Comparison of ENCODE assay signal across 11 mouse cellular contexts in the genomic region with DNA sequence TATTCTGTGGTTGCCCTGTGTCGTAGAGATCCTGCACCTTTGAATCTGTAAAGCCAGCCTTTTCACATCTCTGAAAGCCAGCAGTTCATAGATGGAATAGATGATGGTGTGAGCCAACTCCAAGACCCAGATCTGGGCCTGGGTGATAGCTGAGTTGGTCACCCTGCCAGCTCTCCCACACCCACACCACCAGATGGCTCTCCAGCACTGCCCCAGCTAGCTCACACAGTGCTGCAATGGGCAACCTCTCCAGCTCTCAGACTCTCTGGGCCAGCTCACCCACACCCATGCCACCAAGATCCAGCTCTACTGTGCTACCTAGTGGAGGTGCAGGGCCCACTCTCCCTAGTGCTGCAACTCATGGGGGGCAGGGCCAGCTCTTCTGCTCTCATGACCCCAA. TPM values are rescaled to one million over a fixed set of nuclear protein-coding genes. Genes with fewer than 3 reads are reported as not detected.
DNase-seq lines count a peak whose midpoint lies in the region; ATAC-seq and TF ChIP-seq lines count a peak whose summit lies in the region.
"Had no signal": no experiment of that assay in that cellular context is flagged by ENCODE, and none has a peak within 500 bp of the region (broad histone marks: within the 10 kb centered on the region; RNA-seq: fewer than 3 reads in every experiment).

No protein-coding gene starts in this region.

- H3K4me2 ChIP-seq in midbrain, embryonic 16.5 days (ENCODE audit: low read length) = no peak overlapping the region
- H3K4me2 ChIP-seq: neural tube, embryonic 12.5 days had no signal

- ATAC-seq in midbrain, embryonic 16.5 days = no peak
- ATAC-seq in megakaryocyte, adult 5-6 weeks (ENCODE audit: poor library complexity, severe bottlenecking) = no peak
- ATAC-seq: forebrain, embryonic 16.5 days had no signal

- H3K36me3 ChIP-seq in MEL (ENCODE audit: control insufficient read depth in 1 of 2, insufficient read depth in 2 of 2, low read length in 2 of 2) = no peaks in the 10 kb centered on the region; a peak in 1 of 4 replicates
- H3K36me3 ChIP-seq in midbrain, embryonic 16.5 days (ENCODE audit: control insufficient read depth, insufficient read depth, low read length) = no peaks in the 10 kb centered on the region
- H3K36me3 ChIP-seq: neural tube, embryonic 12.5 days had no signal

- 83% methylated on average over 1 of the region's 1 CpGs for WGBS in midbrain, embryonic 16.5 days

- TF ChIP-seq RAD21 in MEL (IDR thresholded peaks at IDR 0.05; ENCODE audit: low read depth, low read length) = peak; percentile 44

- DNase-seq in kidney, postnatal 10 days = peak; percentile 14
- no peak for DNase-seq in kidney, adult 8-10 months
- peak; percentile 33 for DNase-seq in A20 (ENCODE audit: low read depth, low spot score)
- DNase-seq in MEL (ENCODE audit: low read depth, low spot score) = no peak
- DNase-seq in cerebellum, postnatal 36 days = peak; percentile 74 to 77
- DNase-seq: thymus, postnatal 4 days had no signal

- H3K27ac ChIP-seq in MEL (ENCODE audit: control insufficient read depth, low read depth, low read length) = no peak overlapping the region
- H3K27ac ChIP-seq in midbrain, embryonic 16.5 days (ENCODE audit: low read length) = no peak overlapping the region
- H3K27ac ChIP-seq: neural tube, embryonic 12.5 days had no signal

- H3K27me3 ChIP-seq in MEL (ENCODE audit: control insufficient read depth in 1 of 2, insufficient read depth in 2 of 2, low read length in 2 of 2) = no peaks in the 10 kb centered on the region
- H3K27me3 ChIP-seq in midbrain, embryonic 16.5 days (ENCODE audit: control insufficient read depth, insufficient read depth, low read depth, low read length) = no peaks in the 10 kb centered on the region
- H3K27me3 ChIP-seq: neural tube, embryonic 12.5 days had no signal

- H3K4me1 ChIP-seq in MEL (ENCODE audit: control insufficient read depth in 1 of 2, insufficient read depth in 2 of 2, low read length in 2 of 2) = 0 out of 4 replicates have a peak, but pooled peaks cover 0 to 8% of the 10 kb centered on the region in 2 experiments
- peaks cover 12% of the 10 kb centered on the region for H3K4me1 ChIP-seq in midbrain, embryonic 16.5 days (ENCODE audit: control insufficient read depth, insufficient read depth, low read length)

- peak; percentile 22 to 56 (median 40); a peak in 4 of 6 replicates for TF ChIP-seq CTCF in MEL (IDR thresholded peaks at IDR 0.05 in 2 of 3, conservative IDR thresholded peaks at IDR 0.05 in 1 of 3; ENCODE audit: control insufficient read depth in 1 of 3, insufficient read depth in 1 of 3, low read depth in 2 of 3, low read length in 3 of 3, poor library complexity in 1 of 3, severe bottlenecking in 1 of 3)

- no peak overlapping the region for H3K4me3 ChIP-seq in MEL (ENCODE audit: control insufficient read depth in 1 of 2, insufficient read depth in 1 of 2, low read depth in 2 of 2, low read length in 2 of 2)
- no peak overlapping the region for H3K4me3 ChIP-seq in midbrain, embryonic 16.5 days (ENCODE audit: low read depth, low read length)
- H3K4me3 ChIP-seq: neural tube, embryonic 12.5 days had no signal

- H3K9ac ChIP-seq in MEL (ENCODE audit: control insufficient read depth, low read depth, low read length, poor library complexity, severe bottlenecking) = no peak overlapping the region
- H3K9ac ChIP-seq in midbrain, embryonic 16.5 days (ENCODE audit: low read depth, low read length) = no peak overlapping the region
- H3K9ac ChIP-seq: neural tube, embryonic 12.5 days had no signal

- no peaks in the 10 kb centered on the region for H3K9me3 ChIP-seq in MEL (replicated peaks; ENCODE audit: insufficient read depth, low read length)
- no peaks in the 10 kb centered on the region for H3K9me3 ChIP-seq in midbrain, embryonic 16.5 days (replicated peaks; ENCODE audit: control insufficient read depth, low read length, poor library complexity, severe bottlenecking)
- H3K9me3 ChIP-seq: neural tube, embryonic 12.5 days had no signal

- H3K79me2 ChIP-seq in MEL (ENCODE audit: control insufficient read depth, insufficient read depth, low read length, poor library complexity) = no peaks in the 10 kb centered on the region

- TF ChIP-seq EP300 in MEL (IDR thresholded peaks at IDR 0.05; ENCODE audit: low read depth in 1 of 2, low read length in 2 of 2) = no peak

- TF ChIP-seq POLR2A in MEL (IDR thresholded peaks at IDR 0.05; ENCODE audit: control insufficient read depth in 1 of 2, insufficient read depth in 1 of 2, low read depth in 1 of 2, low read length in 2 of 2, poor library complexity in 1 of 2) = no peak

TF ChIP-seq in MEL, 35 proteins besides CTCF, POLR2A, EP300 and RAD21:
- TF ChIP-seq TCF12 (IDR thresholded peaks at IDR 0.05; ENCODE audit: low read depth, low read length) (no peak), SMC3 (IDR thresholded peaks at IDR 0.05; ENCODE audit: low read depth, low read length) (peak; percentile 41), CHD1 (IDR thresholded peaks at IDR 0.05; ENCODE audit: low read depth, low read length) (no peak), ZC3H11A (IDR thresholded peaks at IDR 0.05; ENCODE audit: low read depth, low read length) (peak; percentile 24; the same call in 1 of the 2 replicates)

RNA-seq across cellular contexts. Expression of a gene that starts 3.6 kb away (rescaled TPM):
- 7.0 and 7.6 TPM in 2 replicates for total RNA-seq in MEL (2012; rRNA removed)
- polyA plus RNA-seq in MEL (2012; ENCODE audit: insufficient read depth in 1 of 2, insufficient read length in 2 of 2, low read depth in 1 of 2, low replicate concordance in 2 of 2, missing spikeins in 1 of 2) = 10 to 100 TPM in 1 of 2 experiments, not detected in 1; 11.7 TPM
- 43.7 and 45.8 TPM in 2 replicates for polyA plus RNA-seq in midbrain, embryonic 16.5 days (2015; fragmentation: Nextera tagmentation; extraction: Ambion mirVana)
- total RNA-seq in megakaryocyte, adult 5-6 weeks (2015) = 4.1 and 8.3 TPM in 2 replicates
- total RNA-seq in megakaryocyte, adult 5-6 weeks (2017) = 8.3 and 9.3 TPM in 2 replicates

RNA-seq across cellular contexts. Expression of a gene that starts 29.2 kb away (rescaled TPM):
- 0.13 TPM in 1 of 2 replicates, not detected in the other for total RNA-seq in MEL (2012; rRNA removed)
- polyA plus RNA-seq in MEL (2012; ENCODE audit: insufficient read depth in 1 of 2, insufficient read length in 2 of 2, low read depth in 1 of 2, low replicate concordance in 2 of 2, missing spikeins in 1 of 2) = under 1 TPM in 1 of 2 experiments, not detected in 1; 0.03 TPM
- polyA plus RNA-seq in midbrain, embryonic 16.5 days (2015; fragmentation: Nextera tagmentation; extraction: Ambion mirVana) = 0.60 TPM in 2 replicates
- not detected in 2 replicates for total RNA-seq in megakaryocyte, adult 5-6 weeks (2015)
- not detected in 2 replicates for total RNA-seq in megakaryocyte, adult 5-6 weeks (2017)
- polyA plus RNA-seq: spleen, adult 2 months had no signal

Comparison
In these comparisons a context has a peak if more than half of its experiments do, and no peak if none do; other contexts are left out.
1. DNase-seq: peak in kidney, postnatal 10 days (single experiment), A20 (single experiment) and cerebellum, postnatal 36 days (2 of 2); none in kidney, adult 8-10 months (0 of 2) and MEL (single experiment).